Mouse (Mus musculus) kidney, postnatal 0 days (tissue): ENCODE data around the gene Tff3. TPM values are rescaled to one million over a fixed set of nuclear protein-coding genes. Genes with fewer than 3 reads are reported as not detected.
A peak's percentile ranks its signal among the peaks of the same experiment; 100 is the strongest.

Source experiments
- ATAC-seq: fragments of 200-750 bp; cut with Nextera tagmentation; replicated peaks from 2 replicates; pipeline ENCODE4 v1.8.0; 2017; ENCODE audit warnings: low read depth, moderate number of reproducible peaks, moderate TSS enrichment, moderate library complexity; ENCODE audit not compliant: low FRiP score
- DNase-seq: peaks from one replicate; pipeline ENCODE4 v3.0.0-alpha.2; 2016; ENCODE audit warnings: low spot score
- H3K27ac ChIP-seq: fragments of 300-500 bp; sonication (generic); 2 replicates; pipeline ENCODE4 v1.5.1; 2014; ENCODE audit warnings: mild to moderate bottlenecking
- H3K27me3 ChIP-seq: fragments of 300-500 bp; sonication (generic); 2 replicates; pipeline ENCODE4 v1.6.1; 2014; ENCODE audit warnings: low read length, mixed read lengths; ENCODE audit not compliant: insufficient read depth
- H3K36me3 ChIP-seq: fragments of 300-500 bp; sonication (generic); 2 replicates; pipeline ENCODE4 v1.6.1; 2014; ENCODE audit warnings: low read length, mixed read lengths; ENCODE audit not compliant: insufficient read depth
- H3K4me1 ChIP-seq: fragments of 300-500 bp; sonication (generic); replicated peaks from 2 replicates; pipeline ENCODE4 v1.6.1; 2014; ENCODE audit warnings: antibody characterized with exemption, low read length, mixed read lengths; ENCODE audit not compliant: insufficient read depth
- H3K4me2 ChIP-seq: fragments of 300-500 bp; sonication (generic); 2 replicates; pipeline ENCODE4 v1.6.1; 2014; ENCODE audit warnings: mild to moderate bottlenecking, low read length, moderate library complexity, mixed read lengths
- H3K4me3 ChIP-seq: fragments of 300-500 bp; sonication (generic); replicated peaks from 2 replicates; pipeline ENCODE4 v1.5.1; 2014; ENCODE audit warnings: low read depth, low read length
- H3K9ac ChIP-seq: fragments of 300-500 bp; sonication (generic); 2 replicates; pipeline ENCODE4 v1.6.1; 2014; ENCODE audit warnings: low read depth, low read length
- H3K9me3 ChIP-seq: fragments of 300-500 bp; sonication (generic); replicated peaks from 2 replicates; pipeline ENCODE4 v1.6.1; 2016; ENCODE audit warnings: low read length, inconsistent platforms, mixed read lengths
- CTCF ChIP-seq: IDR thresholded peaks from 2 replicates; pipeline ENCODE4 v1.5.1; 2016; ENCODE audit warnings: antibody characterized with exemption, low read depth, mild to moderate bottlenecking, moderate library complexity
- WGBS: fragments of 180-500 bp; shearing (Covaris S2); extraction: QIAGEN DNeasy Blood & Tissue Kit; methylation state at CpG from one replicate; pipeline ENCODE4 v1.1.7; 2014; 5-methylcytosine and 5-hydroxymethylcytosine counted together
- polyA plus RNA-seq: library from polyadenylated mRNA; unstranded; fragments of >200 nt; fragmentation: Nextera tagmentation; extraction: Ambion mirVana; gene quantifications from 2 replicates; pipeline ENCODE4 v1.2.1, GENCODE M21; 2015

The Tff3 gene
- polyA plus RNA-seq, 1 experiment from 2014 or later: 1.1 TPM

DNA sequence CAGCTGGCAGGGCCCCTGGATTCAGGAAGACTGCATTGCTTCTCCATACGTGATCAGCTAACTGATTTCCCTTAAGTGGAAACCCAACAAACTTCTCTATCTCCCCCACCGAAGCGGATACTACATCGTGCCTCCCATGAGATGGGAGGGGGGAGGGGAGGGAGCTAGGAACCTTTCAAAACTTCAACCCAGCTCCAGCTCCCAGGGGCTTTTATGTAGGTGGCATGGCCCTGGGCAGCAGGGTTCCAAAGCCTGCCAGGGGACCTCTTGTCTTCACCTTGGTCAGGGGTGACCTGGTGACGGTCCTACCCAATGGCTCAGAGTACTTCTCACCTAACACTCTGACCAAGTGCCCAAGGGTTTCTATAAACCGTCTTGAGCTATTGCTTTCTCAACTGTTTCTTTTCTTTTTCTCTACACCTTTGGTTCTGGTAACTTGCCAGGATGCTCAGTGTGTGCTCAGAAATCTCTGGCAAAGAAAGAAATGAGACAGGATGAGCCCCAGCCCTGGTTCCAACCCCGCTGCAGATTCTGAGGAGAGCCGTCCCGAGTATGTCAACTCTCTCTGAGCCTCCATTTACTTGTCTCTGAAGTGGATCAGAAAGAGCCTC is 633 bp downstream of the Tff3 start:
- Histone ChIP-seq H3K9me3 (no peaks in the 10 kb centered on the region), H3K4me3 (no peak overlapping the region), H3K27me3 (no peaks in the 10 kb centered on the region), H3K4me1 (no peaks in the 10 kb centered on the region), H3K4me2 (no peak overlapping the region), H3K9ac (no peak overlapping the region), H3K27ac (no peak overlapping the region), H3K36me3 (no peaks in the 10 kb centered on the region)
- TF ChIP-seq CTCF: no peak
- DNase-seq (no peak), ATAC-seq (no peak)
- 84% methylated on average over 9 of the region's 9 CpGs for WGBS

DNA sequence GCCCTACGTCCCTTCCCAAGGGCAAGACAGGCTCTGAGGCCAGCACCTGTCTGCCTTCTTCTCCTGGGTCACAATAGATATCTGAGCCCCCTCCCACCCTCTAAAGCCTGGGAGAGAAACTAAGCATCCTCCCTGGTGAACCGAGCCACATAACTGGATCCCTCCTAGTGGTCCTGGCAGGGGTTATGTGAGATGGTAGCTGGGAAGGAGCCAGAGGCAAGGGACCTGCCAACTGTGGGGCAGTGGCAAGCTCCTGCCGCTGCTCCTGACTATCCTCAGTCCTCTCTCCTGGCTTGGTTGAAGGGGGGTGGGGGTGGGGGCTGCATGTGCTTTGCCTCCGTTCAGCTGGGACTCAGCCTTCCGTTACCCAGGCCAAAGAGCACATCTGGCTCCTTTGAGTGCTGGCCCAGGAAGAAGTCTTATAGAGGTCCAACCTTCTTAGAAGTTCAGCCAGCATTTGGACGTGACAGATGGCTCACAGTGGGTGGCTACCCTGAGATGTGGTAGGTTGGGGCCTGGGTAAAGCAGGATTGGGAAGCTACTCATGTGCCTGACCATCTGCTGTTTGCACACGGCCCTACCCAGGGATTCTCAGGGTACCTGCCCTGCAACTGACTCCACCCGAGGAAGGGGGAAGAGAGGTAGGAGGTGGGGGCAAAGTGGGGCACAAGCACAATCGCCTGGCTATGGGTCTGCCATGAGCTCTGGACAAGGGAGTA is 3.7 kb downstream of the Tff3 start:
- H3K4me1 ChIP-seq: no peaks in the 10 kb centered on the region
- ATAC-seq (no peak), DNase-seq (no peak)

DNA sequence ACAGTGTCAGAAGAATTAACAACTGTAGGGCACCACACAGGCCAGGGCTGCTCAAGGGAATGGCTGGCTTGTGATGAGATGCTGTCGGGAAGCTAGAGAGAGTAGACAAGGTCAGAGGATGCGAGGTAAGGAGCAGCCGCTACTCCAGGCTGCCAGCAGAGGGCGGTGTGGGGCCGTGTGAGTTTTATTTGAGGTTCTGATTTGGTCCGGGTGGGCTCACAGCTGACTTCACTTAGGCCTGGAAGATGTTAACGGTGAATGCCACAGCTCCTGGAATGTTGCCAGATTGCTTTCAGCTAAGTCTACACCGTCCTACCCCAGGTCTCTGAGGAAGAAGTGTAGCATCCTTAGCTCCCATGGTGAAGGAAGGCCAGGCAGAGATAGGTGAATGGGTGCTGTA is 7.5 kb downstream of the Tff3 start:
- peak; percentile 57 for DNase-seq
- no peaks in the 10 kb centered on the region for H3K9me3 ChIP-seq

More for the DNA sequence above, 3.7 kb downstream of the Tff3 start:
- H3K27ac ChIP-seq: no peak overlapping the region
- no peaks in the 10 kb centered on the region for H3K27me3 ChIP-seq
- 34% methylated on average over 9 of the region's 9 CpGs for WGBS
- TF ChIP-seq CTCF: no peak
- H3K36me3 ChIP-seq: no peaks in the 10 kb centered on the region
- no peaks in the 10 kb centered on the region for H3K9me3 ChIP-seq
- H3K4me2 ChIP-seq: no peak overlapping the region
- no peak overlapping the region for H3K4me3 ChIP-seq
- H3K9ac ChIP-seq: no peak overlapping the region

DNA sequence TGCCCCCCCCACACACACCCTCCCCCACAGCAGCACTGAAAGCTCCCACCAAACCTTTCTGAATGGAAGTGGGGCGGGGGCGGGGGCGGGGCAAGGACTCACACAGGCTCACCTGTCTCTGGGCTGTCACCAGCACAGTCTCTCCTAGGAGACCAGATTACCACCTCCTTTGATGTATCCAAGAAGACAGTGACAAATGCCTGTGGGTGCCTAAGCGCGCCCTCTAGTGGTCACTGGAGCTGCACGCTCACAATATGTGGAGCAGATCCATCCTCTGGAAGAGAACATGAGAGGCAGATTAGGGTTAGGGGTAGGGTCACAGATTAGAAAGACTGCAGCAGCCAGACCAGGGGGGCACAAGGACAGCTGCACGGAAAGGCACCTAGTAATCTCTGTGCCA is 10.0 kb downstream of the Tff3 start:
- no peak overlapping the region for H3K4me2 ChIP-seq
- H3K9me3 ChIP-seq: no peaks in the 10 kb centered on the region
- no peaks in the 10 kb centered on the region for H3K36me3 ChIP-seq
- no peak overlapping the region for H3K4me3 ChIP-seq
- 7% methylated on average over 7 of the region's 7 CpGs for WGBS
- TF ChIP-seq CTCF: peak; percentile 90
- H3K27me3 ChIP-seq: no peaks in the 10 kb centered on the region
- no peak overlapping the region for H3K9ac ChIP-seq
- peak; percentile 66; the same call in 1 of the 2 replicates for ATAC-seq
- no peak overlapping the region for H3K27ac ChIP-seq
- no peaks in the 10 kb centered on the region for H3K4me1 ChIP-seq
- DNase-seq: peak; percentile 81

More for the DNA sequence above, 7.5 kb downstream of the Tff3 start:
- Histone ChIP-seq H3K4me3 (no peak overlapping the region), H3K4me2 (no peak overlapping the region), H3K9ac (no peak overlapping the region), H3K36me3 (no peaks in the 10 kb centered on the region), H3K27me3 (no peaks in the 10 kb centered on the region), H3K27ac (no peak overlapping the region), H3K4me1 (no peaks in the 10 kb centered on the region)
- 10% methylated on average over 8 of the region's 8 CpGs for WGBS
- no peak for ATAC-seq
- peak; percentile 87 for TF ChIP-seq CTCF

DNA sequence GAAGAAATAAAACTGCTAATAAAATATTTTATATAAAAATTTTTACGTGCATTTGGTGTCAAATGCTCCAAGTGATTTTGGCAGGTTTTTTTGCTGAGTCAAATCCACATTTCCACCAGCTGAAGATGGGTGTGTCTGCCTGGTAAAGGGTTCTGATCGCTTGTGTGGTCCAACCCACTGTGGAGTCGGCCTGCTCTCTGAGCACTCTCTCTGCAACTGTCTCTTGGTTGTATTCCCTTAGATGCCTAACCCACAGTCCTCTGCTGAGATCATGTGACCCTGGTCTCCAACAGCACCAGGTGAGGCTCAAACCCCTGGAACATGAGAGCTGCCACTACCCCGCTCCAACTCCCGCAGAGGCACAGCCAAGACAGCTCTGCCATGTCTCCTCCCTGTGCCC is 11.5 kb downstream of the Tff3 start:
- Histone ChIP-seq H3K4me1 (no peaks in the 10 kb centered on the region), H3K4me2 (no peak overlapping the region), H3K27me3 (no peaks in the 10 kb centered on the region), H3K9ac (no peak overlapping the region), H3K9me3 (no peaks in the 10 kb centered on the region), H3K4me3 (no peak overlapping the region), H3K36me3 (no peaks in the 10 kb centered on the region), H3K27ac (no peak overlapping the region)
- ATAC-seq (no peak), DNase-seq (no peak)
- TF ChIP-seq CTCF: no peak
- 90% methylated on average over 5 of the region's 5 CpGs for WGBS

DNA sequence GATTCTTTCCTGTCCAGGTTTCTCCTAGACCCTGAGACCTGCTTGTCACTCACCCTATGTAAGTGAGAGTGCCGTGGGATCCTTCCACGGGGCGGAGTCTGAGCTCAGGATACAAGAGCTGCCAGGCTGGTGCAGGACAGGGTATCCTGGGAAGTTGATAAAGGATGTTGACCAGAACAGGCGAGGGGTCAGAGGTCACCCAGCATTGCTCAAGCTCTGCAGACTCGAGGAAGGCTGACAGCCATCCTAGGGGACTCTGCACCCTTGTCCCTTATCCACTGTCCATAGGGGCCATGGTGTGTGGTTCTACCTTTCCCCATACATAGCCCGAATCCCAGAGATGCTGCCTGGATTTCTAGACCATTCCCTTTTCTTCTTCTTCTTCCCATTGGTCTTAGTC is 13.4 kb downstream of the Tff3 start:
- H3K4me3 ChIP-seq: no peak overlapping the region
- 63% methylated on average over 6 of the region's 6 CpGs for WGBS
- DNase-seq (no peak), ATAC-seq (no peak)
- no peak overlapping the region for H3K27ac ChIP-seq
- no peak for TF ChIP-seq CTCF
- no peaks in the 10 kb centered on the region for H3K4me1 ChIP-seq
- H3K4me2 ChIP-seq: no peak overlapping the region
- H3K9ac ChIP-seq: no peak overlapping the region
- no peaks in the 10 kb centered on the region for H3K27me3 ChIP-seq
- no peaks in the 10 kb centered on the region for H3K36me3 ChIP-seq
- no peaks in the 10 kb centered on the region for H3K9me3 ChIP-seq
